Mouse (Mus musculus) layer of hippocampus, adult 6 months (tissue): ENCODE data around the gene Lpcat1. TPM values are rescaled to one million over a fixed set of nuclear protein-coding genes. Genes with fewer than 3 reads are reported as not detected.

Experiments
- long read RNA-seq, 2 experiments: library from polyadenylated mRNA; unstranded; transcript quantifications; one replicate each; pipeline ENCODE4 v2.0.0; 2019 to 2020
- polyA plus RNA-seq: library from polyadenylated mRNA; unstranded; fragments of <200 nt; fragmentation: Nextera tagmentation; gene quantifications from 2 replicates; pipeline ENCODE4 v1.2.3, GENCODE M21; 2021

The Lpcat1 gene
- 15.1 and 17.5 TPM in 2 replicates for polyA plus RNA-seq
- long read RNA-seq, experiment 1, transcript Lpcat1-201 (14 exons, 3,675 nt), result major isoform, 35 of 66 reads
- long read RNA-seq, experiment 1, partial matches to known transcripts, result 13 of 66 reads
- long read RNA-seq, experiment 1, other reads (novel, unspliced or antisense), result 15 of 66 reads
- long read RNA-seq, experiment 2, transcript Lpcat1-201 (14 exons, 3,675 nt), result major isoform, 155 of 181 reads
- long read RNA-seq, experiment 2, transcript Lpcat1-202 (13 exons, 3,532 nt), result minor isoform, 6 of 181 reads
- long read RNA-seq, experiment 2, partial matches to known transcripts, result 11 of 181 reads
- long read RNA-seq, experiment 2, other reads (novel, unspliced or antisense), result 8 of 181 reads

GRCm38 (mm10) chr13:73467034-73467420, at the start of gene Lpcat1:
Gene Lpcat1 (plus strand): TSS chr13:73467197.

GRCm38 (mm10) chr13:73536403-73536821, 69.4 kb downstream of the Lpcat1 start, which contains the start of gene Slc6a3:
Gene Slc6a3 (plus strand): TSS chr13:73536747.

Other genes with a start within 250 kb of the Lpcat1 start
- not detected in 2 replicates for gene Irx4, start 206.7 kb upstream of the Lpcat1 start, polyA plus RNA-seq
- gene Mrpl36, start 138.7 kb upstream of the Lpcat1 start, polyA plus RNA-seq, result 113 and 121 TPM in 2 replicates
- 405 and 433 TPM in 2 replicates for gene Ndufs6, start 138.7 kb upstream of the Lpcat1 start, polyA plus RNA-seq
- 0.15 and 0.18 TPM in 2 replicates for gene Slc6a3, start 69.5 kb downstream of the Lpcat1 start, polyA plus RNA-seq
- gene Clptm1l, start 136.8 kb downstream of the Lpcat1 start, polyA plus RNA-seq, result 62.1 and 63.2 TPM in 2 replicates
- gene Tert, start 159.7 kb downstream of the Lpcat1 start, polyA plus RNA-seq, result 0.54 and 0.67 TPM in 2 replicates
- gene Slc6a18, start 210.8 kb downstream of the Lpcat1 start, polyA plus RNA-seq, result not detected in 2 replicates
- 0.35 and 0.44 TPM in 2 replicates for gene Slc6a19, start 237.7 kb downstream of the Lpcat1 start, polyA plus RNA-seq